Mouse (Mus musculus) myocyte (in vitro differentiated cells): ENCODE data around the gene Cyp27b1. TPM values are rescaled to one million over a fixed set of nuclear protein-coding genes. Genes with fewer than 3 reads are reported as not detected.

Source experiments
- H3K27me3 ChIP-seq: one replicate; pipeline ENCODE4 v1.6.1; 2011; ENCODE audit not compliant: control insufficient read depth, insufficient read depth, insufficient read length
- H3K36me3 ChIP-seq: one replicate; pipeline ENCODE4 v1.6.1; 2011; ENCODE audit not compliant: control insufficient read depth, insufficient read depth
- H3K4me2 ChIP-seq: one replicate; pipeline ENCODE4 v1.6.1; 2011; ENCODE audit warnings: low read depth, control low read depth
- H3K4me3 ChIP-seq: one replicate; pipeline ENCODE4 v1.5.1; 2011; ENCODE audit warnings: mild to moderate bottlenecking, control low read depth, moderate library complexity
- H3K79me2 ChIP-seq: one replicate; pipeline ENCODE4 v1.6.1; 2011; ENCODE audit not compliant: control insufficient read depth, insufficient read depth
- H3ac ChIP-seq: one replicate; pipeline ENCODE4 v1.6.1; 2011; ENCODE audit not compliant: control insufficient read depth, insufficient read length
- CEBPB ChIP-seq: IDR thresholded peaks from 2 replicates; pipeline ENCODE4 v1.6.1; 2011; ENCODE audit warnings: mild to moderate bottlenecking, moderate library complexity; ENCODE audit not compliant: poor library complexity, insufficient read depth, severe bottlenecking
- E2F4 ChIP-seq: IDR thresholded peaks from one replicate; pipeline ENCODE4 v1.6.1; 2011; ENCODE audit warnings: mild to moderate bottlenecking, control low read depth, moderate library complexity; ENCODE audit not compliant: insufficient read depth
- MAX ChIP-seq: IDR thresholded peaks from one replicate; pipeline ENCODE4 v1.6.1; 2011; ENCODE audit warnings: low read depth, mild to moderate bottlenecking, control low read depth
- MYOD1 ChIP-seq, 3 experiments: IDR thresholded peaks; one replicate each; pipeline ENCODE4 v1.6.1; 2011; ENCODE audit warnings: control low read depth in 2 of 3, low read depth in 2 of 3, mild to moderate bottlenecking in 2 of 3, moderate library complexity in 1 of 3; ENCODE audit not compliant: insufficient read length in 2 of 3, control insufficient read depth in 1 of 3
- MYOG ChIP-seq, 3 experiments: IDR thresholded peaks; one replicate each; pipeline ENCODE4 v1.6.1; 2011; ENCODE audit warnings: control low read depth in 2 of 3, low read depth in 2 of 3, mild to moderate bottlenecking in 2 of 3; ENCODE audit not compliant: insufficient read length in 2 of 3, control insufficient read depth in 1 of 3, insufficient read depth in 1 of 3
- POLR2A ChIP-seq: IDR thresholded peaks from one replicate; pipeline ENCODE4 v1.6.1; 2011; ENCODE audit warnings: low read depth, mild to moderate bottlenecking, control low read depth, moderate library complexity; ENCODE audit not compliant: insufficient read length
- POLR2AphosphoS2 ChIP-seq: IDR thresholded peaks from one replicate; pipeline ENCODE4 v1.6.1; 2011; ENCODE audit warnings: low read depth, control low read depth; ENCODE audit not compliant: insufficient read length
- REST ChIP-seq: IDR thresholded peaks from one replicate; pipeline ENCODE4 v1.6.1; 2011; ENCODE audit warnings: mild to moderate bottlenecking, control low read depth, moderate library complexity; ENCODE audit not compliant: insufficient read depth, insufficient read length
- SRF ChIP-seq: IDR thresholded peaks from one replicate; pipeline ENCODE4 v1.6.1; 2011; ENCODE audit warnings: low read depth; ENCODE audit not compliant: control insufficient read depth, insufficient read length
- TCF12 ChIP-seq: IDR thresholded peaks from one replicate; pipeline ENCODE4 v1.6.1; 2011; ENCODE audit warnings: mild to moderate bottlenecking, control low read depth; ENCODE audit not compliant: poor library complexity, insufficient read depth, severe bottlenecking
- TCF3 ChIP-seq: IDR thresholded peaks from one replicate; pipeline ENCODE4 v1.6.1; 2011; ENCODE audit warnings: low read depth, control low read depth; ENCODE audit not compliant: insufficient read length
- USF1 ChIP-seq: IDR thresholded peaks from one replicate; pipeline ENCODE4 v1.6.1; 2011; ENCODE audit warnings: low read depth, mild to moderate bottlenecking, control low read depth, moderate library complexity
- polyA plus RNA-seq: library from polyadenylated mRNA; unstranded; fragments of >200 nt; fragmentation: generic; extraction: Trizol; gene quantifications from one replicate; pipeline ENCODE4 v1.2.1, GENCODE M21; 2012; ENCODE audit warnings: missing spikeins

Cyp27b1 gene
- polyA plus RNA-seq, 1 experiment, result 0.56 TPM

DNA sequence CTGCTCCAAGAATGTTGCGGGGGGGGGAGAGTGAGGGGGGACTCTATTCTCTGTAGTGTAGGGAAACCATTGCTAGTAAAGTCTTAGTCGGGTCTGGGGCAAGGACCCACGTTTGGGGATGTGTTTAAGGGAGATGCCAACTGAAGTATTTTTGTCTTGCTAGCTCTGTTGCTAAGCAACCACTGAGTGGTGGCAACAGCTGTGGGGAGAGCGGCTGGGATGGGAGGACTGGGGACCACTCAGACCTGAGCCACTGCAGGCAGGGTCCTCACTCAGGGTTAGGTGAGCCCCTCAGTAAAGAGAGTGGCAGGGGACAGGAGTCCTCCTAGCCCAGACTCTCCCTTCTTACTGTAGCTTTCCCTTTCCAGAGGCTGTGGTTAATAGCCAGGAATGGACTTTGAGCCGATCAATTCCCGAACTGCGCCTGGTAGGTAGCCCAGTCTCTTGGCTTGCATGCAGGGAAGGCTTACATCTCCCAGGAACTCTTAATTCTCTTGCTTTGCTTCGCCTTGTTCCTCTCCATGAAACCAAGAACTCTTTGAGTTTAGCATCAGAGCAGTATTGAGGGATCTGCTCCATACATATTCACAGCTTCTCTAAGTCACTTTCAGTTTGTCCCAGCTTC lies 34.1 kb downstream of the Cyp27b1 start:
- Histone ChIP-seq H3K36me3 (no peaks in the 10 kb centered on the region), H3K4me2 (peak overlapping the region; percentile 89), H3ac (no peak overlapping the region), H3K79me2 (no peaks in the 10 kb centered on the region), H3K4me3 (peak overlapping the region; percentile 9), H3K27me3 (peaks cover 8% of the 10 kb centered on the region)
- peak in 2 of 3 experiments; percentile 21 to 57 for TF ChIP-seq MYOG (IDR thresholded peaks at IDR 0.05; ENCODE audit: control insufficient read depth in 1 of 3, insufficient read depth in 1 of 3, insufficient read length in 2 of 3, low read depth in 2 of 3)
- TF ChIP-seq USF1, result no peak
- no peak for TF ChIP-seq TCF3
- peak; percentile 83 to 99 (median 98) for TF ChIP-seq MYOD1 (IDR thresholded peaks at IDR 0.05; ENCODE audit: control insufficient read depth in 1 of 3, insufficient read length in 2 of 3, low read depth in 2 of 3)
- TF ChIP-seq POLR2AphosphoS2, result no peak
- TF ChIP-seq REST, result no peak

DNA sequence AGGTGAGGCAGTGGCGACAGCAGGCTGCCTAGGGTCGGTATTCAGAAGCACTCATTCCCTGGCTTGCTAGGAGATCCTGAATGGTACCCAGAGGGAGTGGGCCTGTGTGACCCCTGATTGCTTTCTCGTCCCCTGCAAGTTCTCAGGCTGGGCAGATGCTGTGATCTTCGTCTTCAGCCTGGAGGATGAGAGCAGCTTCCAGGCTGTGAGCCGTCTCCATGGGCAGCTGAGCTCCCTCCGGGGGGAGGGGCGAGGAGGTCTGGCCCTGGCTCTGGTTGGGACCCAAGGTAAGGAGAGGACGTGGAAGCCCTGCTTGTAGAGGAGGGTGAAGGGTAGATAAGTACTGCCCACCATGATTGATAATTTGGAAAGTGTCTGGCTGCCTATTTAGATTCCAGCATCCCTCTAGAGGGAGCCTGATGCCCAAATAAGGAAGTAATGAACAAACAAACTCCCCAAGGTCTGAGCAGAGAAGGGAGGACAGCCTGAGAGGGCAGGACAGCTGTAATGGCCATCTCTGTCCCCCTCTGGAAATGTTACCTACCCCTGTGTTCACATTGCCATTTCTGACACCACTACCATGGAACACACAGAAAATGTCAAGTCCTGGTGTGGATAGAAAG lies 35.4 kb downstream of the Cyp27b1 start:
- Histone ChIP-seq H3K4me2 (no peak overlapping the region), H3K79me2 (no peaks in the 10 kb centered on the region), H3K4me3 (no peak overlapping the region), H3K27me3 (no peaks in the 10 kb centered on the region), H3ac (no peak overlapping the region), H3K36me3 (no peaks in the 10 kb centered on the region)
- no peak for TF ChIP-seq TCF12
- peak; percentile 95 for TF ChIP-seq SRF

DNA sequence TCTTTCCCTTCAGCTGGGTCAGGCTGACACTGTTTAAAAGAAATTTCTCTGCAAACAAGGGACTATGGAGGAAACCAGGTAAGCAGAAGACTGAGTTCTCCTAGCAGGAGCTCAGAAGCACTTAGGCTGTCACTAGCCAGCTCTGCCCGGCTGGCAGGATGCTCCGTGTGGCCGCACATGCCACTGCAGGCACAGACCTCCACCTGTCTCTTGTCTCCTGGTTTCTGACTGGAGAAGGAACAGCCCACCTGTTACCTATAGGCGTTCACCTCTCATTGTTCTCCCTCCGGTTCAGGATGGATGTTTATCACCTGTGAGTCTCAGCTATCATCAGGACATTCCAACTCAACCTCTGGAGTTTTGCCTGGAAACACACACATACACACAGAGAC lies 35.9 kb downstream of the Cyp27b1 start:
- Histone ChIP-seq H3K27me3 (no peaks in the 10 kb centered on the region), H3K36me3 (no peaks in the 10 kb centered on the region)

DNA sequence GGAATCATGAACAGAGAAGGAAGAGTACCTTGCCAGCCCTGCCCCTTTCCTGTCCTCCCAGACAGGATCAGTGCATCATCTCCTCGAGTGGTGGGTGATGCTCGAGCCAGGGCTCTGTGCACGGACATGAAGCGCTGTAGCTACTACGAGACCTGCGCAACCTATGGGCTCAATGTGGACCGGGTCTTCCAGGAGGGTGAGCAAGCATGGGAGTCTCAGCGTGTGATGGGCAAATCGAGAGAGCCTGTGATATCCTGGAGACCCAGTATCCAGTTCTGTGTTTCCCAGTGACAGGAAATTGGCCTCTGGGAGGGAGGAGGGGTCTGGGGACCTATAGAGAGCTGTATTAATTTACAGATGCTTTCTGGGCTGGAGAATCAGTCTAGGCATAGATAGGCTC lies 37.0 kb downstream of the Cyp27b1 start:
- Histone ChIP-seq H3K36me3 (no peaks in the 10 kb centered on the region), H3K79me2 (no peaks in the 10 kb centered on the region), H3K27me3 (no peaks in the 10 kb centered on the region), H3K4me3 (no peak overlapping the region), H3K4me2 (no peak overlapping the region), H3ac (no peak overlapping the region)
- TF ChIP-seq POLR2A (no peak), USF1 (no peak), MYOD1 (IDR thresholded peaks at IDR 0.05; ENCODE audit: control insufficient read depth in 1 of 3, insufficient read length in 2 of 3, low read depth in 2 of 3) (no peak)

More for the DNA sequence above, 35.9 kb downstream of the Cyp27b1 start:
- no peak overlapping the region for H3ac ChIP-seq
- TF ChIP-seq SRF, result no peak
- no peak for TF ChIP-seq E2F4
- no peak for TF ChIP-seq MAX
- TF ChIP-seq CEBPB, result no peak
- no peak for TF ChIP-seq USF1
- no peak for TF ChIP-seq MYOD1 (IDR thresholded peaks at IDR 0.05; ENCODE audit: control insufficient read depth in 1 of 3, insufficient read length in 2 of 3, low read depth in 2 of 3)
- TF ChIP-seq POLR2A, result no peak
- TF ChIP-seq TCF12, result no peak
- TF ChIP-seq POLR2AphosphoS2, result no peak
- no peak overlapping the region for H3K4me3 ChIP-seq
- no peak overlapping the region for H3K4me2 ChIP-seq
- H3K79me2 ChIP-seq, result no peaks in the 10 kb centered on the region

DNA sequence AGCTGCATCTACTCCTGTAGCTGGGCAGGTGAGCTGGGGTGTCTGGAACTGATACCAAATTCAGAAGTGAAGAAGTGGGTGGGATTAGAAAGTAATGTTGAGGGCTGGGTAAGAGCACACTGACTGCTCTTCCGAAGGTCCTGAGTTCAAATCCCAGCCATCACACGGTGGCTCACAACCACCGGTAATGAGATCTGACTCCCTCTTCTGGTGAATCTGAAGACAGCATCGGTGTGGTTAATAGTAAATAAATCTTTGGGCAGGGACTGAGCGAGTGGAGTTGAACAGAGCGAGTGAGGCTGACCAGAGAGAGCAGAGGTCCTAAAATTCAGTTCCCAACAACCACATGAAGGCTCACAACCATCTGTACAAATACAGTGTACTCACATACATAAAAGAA lies 37.6 kb downstream of the Cyp27b1 start:
- Histone ChIP-seq H3K27me3 (no peaks in the 10 kb centered on the region), H3ac (no peak overlapping the region), H3K79me2 (no peaks in the 10 kb centered on the region), H3K36me3 (no peaks in the 10 kb centered on the region), H3K4me2 (no peak overlapping the region), H3K4me3 (no peak overlapping the region)
- TF ChIP-seq POLR2AphosphoS2 (no peak), POLR2A (no peak), CEBPB (no peak), TCF12 (no peak), E2F4 (no peak), SRF (no peak), REST (no peak), USF1 (no peak), MYOD1 (IDR thresholded peaks at IDR 0.05; ENCODE audit: control insufficient read depth in 1 of 3, insufficient read length in 2 of 3, low read depth in 2 of 3) (no peak), TCF3 (no peak), MYOG (IDR thresholded peaks at IDR 0.05; ENCODE audit: control insufficient read depth in 1 of 3, insufficient read depth in 1 of 3, insufficient read length in 2 of 3, low read depth in 2 of 3) (no peak), MAX (no peak)
